Mouse (Mus musculus): ENCODE measurements at regions not wholly inside any gene's neighbourhood (a gene's known extent, or its start where the extent isn't known, plus 50 kb on each side); places are given as distances from the start of the nearest gene placed in this dataset.

- TF ChIP-seq POLR2A (IDR thresholded peaks at IDR 0.05; ENCODE audit: insufficient read depth, low read length) (no peak), CTCF (IDR thresholded peaks at IDR 0.05; ENCODE audit: low read depth, low read length) (no peak)
These were observed 372.2 kb upstream of the Adam34 start for GRCm38 (mm10) chr8:44082057-44082456.
